In the genomic region with DNA sequence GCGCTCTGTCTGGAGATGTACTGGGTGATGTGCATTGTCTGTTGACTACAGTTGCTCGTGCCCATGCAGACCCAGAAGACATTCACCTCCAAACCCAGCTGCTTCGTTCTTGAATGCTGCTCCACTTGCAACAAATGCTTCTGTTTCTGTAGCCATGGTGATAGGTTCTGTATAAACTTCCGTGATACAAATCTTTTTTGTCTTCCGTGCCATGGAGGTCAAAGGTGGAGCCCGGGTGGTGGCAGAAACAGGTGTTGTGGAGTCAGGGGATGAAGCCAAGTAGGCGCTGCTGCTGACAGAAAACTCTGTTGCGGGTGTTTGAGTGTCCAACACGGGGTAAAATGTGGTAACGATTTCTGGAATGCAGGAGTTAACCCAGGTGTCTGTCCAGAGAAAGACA, we compare ENCODE assay signal across 17 mouse cellular contexts. TPM values are rescaled to one million over a fixed set of nuclear protein-coding genes. Genes with fewer than 3 reads are reported as not detected.
A peak's percentile ranks its signal among the peaks of the same experiment; 100 is the strongest.
DNase-seq lines count a peak whose midpoint lies in the region; ATAC-seq and TF ChIP-seq lines count a peak whose summit lies in the region.
"Had no signal": no experiment of that assay in that cellular context is flagged by ENCODE, and none has a peak within 500 bp of the region (broad histone marks: within the 10 kb centered on the region; RNA-seq: fewer than 3 reads in every experiment).

No protein-coding gene starts in this region.

- H3K36me3 ChIP-seq in midbrain, embryonic 10.5 days = no peaks in the 10 kb centered on the region
- no peaks in the 10 kb centered on the region for H3K36me3 ChIP-seq in midbrain, embryonic 16.5 days (ENCODE audit: control insufficient read depth, insufficient read depth, low read length)
- H3K36me3 ChIP-seq: embryonic facial prominence, embryonic 12.5 days; G1E had no signal

- no peak overlapping the region for H3K4me2 ChIP-seq in midbrain, embryonic 16.5 days (ENCODE audit: low read length)
- H3K4me2 ChIP-seq: embryonic facial prominence, embryonic 12.5 days; liver, embryonic 11.5 days had no signal

- no peak overlapping the region for H3K4me3 ChIP-seq in layer of hippocampus, adult 2 months
- no peak overlapping the region for H3K4me3 ChIP-seq in midbrain, embryonic 10.5 days
- H3K4me3 ChIP-seq in midbrain, embryonic 16.5 days (ENCODE audit: low read depth, low read length) = no peak overlapping the region
- H3K4me3 ChIP-seq: embryonic facial prominence, embryonic 12.5 days; erythroblast, embryonic 14.5 days had no signal

- H3K27me3 ChIP-seq in midbrain, embryonic 10.5 days (ENCODE audit: low read depth, poor library complexity, severe bottlenecking) = no peaks in the 10 kb centered on the region
- no peaks in the 10 kb centered on the region for H3K27me3 ChIP-seq in midbrain, embryonic 16.5 days (ENCODE audit: control insufficient read depth, insufficient read depth, low read depth, low read length)
- H3K27me3 ChIP-seq: embryonic facial prominence, embryonic 12.5 days had no signal

- 73% methylated on average over 10 of the region's 10 CpGs for WGBS in midbrain, embryonic 10.5 days
- WGBS in midbrain, embryonic 16.5 days = 53% methylated on average over 10 of the region's 10 CpGs

- peak; percentile 22 to 27 for DNase-seq in cerebellum, postnatal 10 days
- DNase-seq in cerebellum, adult 18-20 months = no peak
- DNase-seq in layer of hippocampus, adult 2 months (ENCODE audit: low spot score in 2 of 2) = no peak
- no peak for DNase-seq in layer of hippocampus, adult 9-11 months
- peak; percentile 24 for DNase-seq in midbrain, embryonic 10.5 days (ENCODE audit: low spot score)
- DNase-seq: cerebellum, adult 2 months; gastrocnemius, postnatal 25 days; kidney, adult 8-10 months; thymus, postnatal 25 days had no signal

- no peaks in the 10 kb centered on the region for H3K9me3 ChIP-seq in midbrain, embryonic 10.5 days (replicated peaks)
- no peaks in the 10 kb centered on the region for H3K9me3 ChIP-seq in midbrain, embryonic 16.5 days (replicated peaks; ENCODE audit: control insufficient read depth, low read length, poor library complexity, severe bottlenecking)
- H3K9me3 ChIP-seq: embryonic facial prominence, embryonic 12.5 days; G1E had no signal

- TF ChIP-seq CTCF in layer of hippocampus, adult 2 months (conservative IDR thresholded peaks at IDR 0.05) = no peak

- H3K4me1 ChIP-seq in midbrain, embryonic 10.5 days = peaks cover 40% of the 10 kb centered on the region
- no peaks in the 10 kb centered on the region for H3K4me1 ChIP-seq in midbrain, embryonic 16.5 days (ENCODE audit: control insufficient read depth, insufficient read depth, low read length)

- peak overlapping the region; percentile 91 for H3K27ac ChIP-seq in layer of hippocampus, adult 2 months
- peak overlapping the region; percentile 38; the same call in 1 of the 2 replicates for H3K27ac ChIP-seq in midbrain, embryonic 10.5 days (replicated peaks)
- no peak overlapping the region for H3K27ac ChIP-seq in midbrain, embryonic 16.5 days (ENCODE audit: low read length)

- no peak for ATAC-seq in midbrain, embryonic 16.5 days
- ATAC-seq in megakaryocyte, adult 5-6 weeks (ENCODE audit: poor library complexity, severe bottlenecking) = no peak
- ATAC-seq: activated CD4-positive, CD25-positive, alpha-beta regulatory T cell, adult 4 months; forebrain, embryonic 14.5 days had no signal

- no peak overlapping the region for H3K9ac ChIP-seq in midbrain, embryonic 16.5 days (ENCODE audit: low read depth, low read length)
- H3K9ac ChIP-seq: embryonic facial prominence, embryonic 12.5 days had no signal

RNA-seq across cellular contexts. Expression of a gene that starts 9.4 kb away (rescaled TPM):
- total RNA-seq in layer of hippocampus, adult 2 months (2021) = 10 to 100 TPM; 83.4 to 90.6 TPM
- 22.2 and 23.2 TPM in 2 replicates for polyA plus RNA-seq in midbrain, embryonic 10.5 days (2016; fragmentation: Nextera tagmentation; extraction: Ambion mirVana)
- 35.1 and 39.7 TPM in 2 replicates for polyA plus RNA-seq in midbrain, embryonic 16.5 days (2015; fragmentation: Nextera tagmentation; extraction: Ambion mirVana)
- 31.6 and 36.3 TPM in 2 replicates for total RNA-seq in megakaryocyte, adult 5-6 weeks (2015)
- total RNA-seq in megakaryocyte, adult 5-6 weeks (2017) = 28.7 and 39.0 TPM in 2 replicates

RNA-seq across cellular contexts. Expression of a gene that starts 9.4 kb away (rescaled TPM):
- total RNA-seq in layer of hippocampus, adult 2 months (2021) = 1 to 10 TPM in 1 of 2 experiments, under 1 TPM in 1; 0.66 to 2.5 TPM
- polyA plus RNA-seq in midbrain, embryonic 10.5 days (2016; fragmentation: Nextera tagmentation; extraction: Ambion mirVana) = 0.73 and 2.2 TPM in 2 replicates
- polyA plus RNA-seq in midbrain, embryonic 16.5 days (2015; fragmentation: Nextera tagmentation; extraction: Ambion mirVana) = 4.0 and 5.0 TPM in 2 replicates
- total RNA-seq in megakaryocyte, adult 5-6 weeks (2015) = 1.1 and 1.2 TPM in 2 replicates
- total RNA-seq in megakaryocyte, adult 5-6 weeks (2017) = 0.92 and 0.98 TPM in 2 replicates
- polyA plus RNA-seq: activated CD4-positive, CD25-positive, alpha-beta regulatory T cell, adult 4 months; G1E had no signal

Comparison
In these comparisons a context has a peak if more than half of its experiments do, and no peak if none do; other contexts are left out.
1. DNase-seq: peak in cerebellum, postnatal 10 days (2 of 2) and midbrain, embryonic 10.5 days (single experiment); none in cerebellum, adult 18-20 months (0 of 2), layer of hippocampus, adult 2 months (0 of 2) and layer of hippocampus, adult 9-11 months (single experiment).